Mouse (Mus musculus) spleen, adult 2 months (tissue): ENCODE data around the gene Aqr.

Experiments used
- CTCF ChIP-seq: fragments of 200-500 bp; IDR thresholded peaks from 2 replicates; pipeline ENCODE4 v1.5.1; 2011; ENCODE audit warnings: mild to moderate bottlenecking, inconsistent platforms; ENCODE audit not compliant: insufficient read depth, insufficient read length, insufficient replicate concordance; ENCODE audit errors: extremely low read depth
- POLR2A ChIP-seq: fragments of 200-500 bp; IDR thresholded peaks from 2 replicates; pipeline ENCODE4 v1.6.1; 2011; ENCODE audit warnings: low read depth, low read length, inconsistent platforms

- TF ChIP-seq CTCF (no peak), POLR2A (no peak)
Observed at GRCm38 (mm10) chr2:114144915-114145314, 41.9 kb downstream of the Aqr start.
